Mouse (Mus musculus): ENCODE measurements at regions not wholly inside any gene's neighbourhood (a gene's known extent, or its start where the extent isn't known, plus 50 kb on each side); places are given as distances from the start of the nearest gene placed in this dataset.

GRCm38 (mm10) chr12:9839198-9839845, 269.4 kb downstream of the Osr1 start:
- TF ChIP-seq CTCF (IDR thresholded peaks at IDR 0.05; ENCODE audit: borderline replicate concordance, insufficient read depth, low read length) (no peak), POLR2A (IDR thresholded peaks at IDR 0.05; ENCODE audit: low read depth, low read length) (no peak)

Data from embryonic fibroblast, embryonic 13.5 days (primary cell).